Mouse (Mus musculus): ENCODE results near the gene Nox4. TPM values are rescaled to one million over a fixed set of nuclear protein-coding genes. Genes with fewer than 3 reads are reported as not detected.

Nox4 gene
- polyA plus RNA-seq, 1 experiment from 2014 or later: 8.7 TPM

GRCm38 (mm10) chr7:87252071-87252470 lies 6.2 kb downstream of the Nox4 start:
- Histone ChIP-seq H3K9ac (replicated peaks) (no peak overlapping the region), H3K9me3 (no peaks in the 10 kb centered on the region), H3K27me3 (no peaks in the 10 kb centered on the region), H3K4me1 (replicated peaks) (peaks cover 6% of the 10 kb centered on the region; the same call in 1 of the 2 replicates), H3K4me2 (no peak overlapping the region), H3K36me3 (0 out of 2 replicates have a peak, but pooled peaks cover 3% of the 10 kb centered on the region), H3K27ac (no peak overlapping the region), H3K4me3 (replicated peaks) (no peak overlapping the region)
- ATAC-seq (ENCODE audit: insufficient number of reproducible peaks, insufficient read depth, low FRiP score, low TSS enrichment, low read depth): no peak
- WGBS: 76% methylated on average over 4 of the region's 4 CpGs

GRCm38 (mm10) chr7:87277225-87277624 lies 31.3 kb downstream of the Nox4 start:
- Histone ChIP-seq H3K27ac (no peak overlapping the region), H3K36me3 (no peaks in the 10 kb centered on the region), H3K9ac (replicated peaks) (no peak overlapping the region), H3K27me3 (no peaks in the 10 kb centered on the region), H3K9me3 (no peaks in the 10 kb centered on the region), H3K4me3 (replicated peaks) (no peak overlapping the region), H3K4me2 (no peak overlapping the region), H3K4me1 (replicated peaks) (no peaks in the 10 kb centered on the region)
- WGBS: 5% methylated on average over 1 of the region's 1 CpGs
- ATAC-seq (ENCODE audit: insufficient number of reproducible peaks, insufficient read depth, low FRiP score, low TSS enrichment, low read depth): no peak

- Histone ChIP-seq H3K9ac (replicated peaks) (no peak overlapping the region), H3K4me2 (no peak overlapping the region), H3K36me3 (no peaks in the 10 kb centered on the region), H3K9me3 (no peaks in the 10 kb centered on the region), H3K4me1 (replicated peaks) (no peaks in the 10 kb centered on the region), H3K27ac (no peak overlapping the region), H3K27me3 (no peaks in the 10 kb centered on the region), H3K4me3 (replicated peaks) (no peak overlapping the region)
- no peak for ATAC-seq (ENCODE audit: insufficient number of reproducible peaks, insufficient read depth, low FRiP score, low TSS enrichment, low read depth)
- WGBS: 88% methylated on average over 1 of the region's 1 CpGs
Measured at GRCm38 (mm10) chr7:87303726-87304315, 57.9 kb downstream of the Nox4 start.

GRCm38 (mm10) chr7:87321571-87321970 lies 75.7 kb downstream of the Nox4 start:
- ATAC-seq (ENCODE audit: insufficient number of reproducible peaks, insufficient read depth, low FRiP score, low TSS enrichment, low read depth): no peak
- WGBS: 78% methylated on average over 3 of the region's 3 CpGs
- Histone ChIP-seq H3K9me3 (no peaks in the 10 kb centered on the region), H3K4me3 (replicated peaks) (no peak overlapping the region), H3K4me2 (no peak overlapping the region), H3K27me3 (no peaks in the 10 kb centered on the region), H3K9ac (replicated peaks) (no peak overlapping the region), H3K4me1 (replicated peaks) (no peaks in the 10 kb centered on the region), H3K36me3 (no peaks in the 10 kb centered on the region), H3K27ac (no peak overlapping the region)

- no peak for ATAC-seq (ENCODE audit: insufficient number of reproducible peaks, insufficient read depth, low FRiP score, low TSS enrichment, low read depth)
- no peaks in the 10 kb centered on the region for H3K27me3 ChIP-seq
- H3K9me3 ChIP-seq: no peaks in the 10 kb centered on the region
- H3K36me3 ChIP-seq: no peaks in the 10 kb centered on the region
- H3K4me1 ChIP-seq (replicated peaks): no peaks in the 10 kb centered on the region
- H3K4me3 ChIP-seq (replicated peaks): no peak overlapping the region
- H3K27ac ChIP-seq: no peak overlapping the region
- H3K9ac ChIP-seq (replicated peaks): no peak overlapping the region
- H3K4me2 ChIP-seq: no peak overlapping the region
- WGBS: 84% methylated on average over 1 of the region's 1 CpGs
Measured at GRCm38 (mm10) chr7:87322085-87322484, 76.2 kb downstream of the Nox4 start.

- Histone ChIP-seq H3K4me2 (no peak overlapping the region), H3K4me3 (replicated peaks) (no peak overlapping the region), H3K9ac (replicated peaks) (no peak overlapping the region), H3K27ac (no peak overlapping the region), H3K27me3 (no peaks in the 10 kb centered on the region), H3K4me1 (replicated peaks) (no peaks in the 10 kb centered on the region), H3K9me3 (no peaks in the 10 kb centered on the region), H3K36me3 (no peaks in the 10 kb centered on the region)
- 94% methylated on average over 5 of the region's 5 CpGs for WGBS
- no peak for ATAC-seq (ENCODE audit: insufficient number of reproducible peaks, insufficient read depth, low FRiP score, low TSS enrichment, low read depth)
Measured at GRCm38 (mm10) chr7:87330782-87331558, 85.1 kb downstream of the Nox4 start.

GRCm38 (mm10) chr7:87345598-87345997 lies 99.7 kb downstream of the Nox4 start:
- Histone ChIP-seq H3K36me3 (no peaks in the 10 kb centered on the region), H3K9ac (replicated peaks) (no peak overlapping the region), H3K27me3 (no peaks in the 10 kb centered on the region), H3K4me2 (no peak overlapping the region), H3K9me3 (no peaks in the 10 kb centered on the region), H3K4me3 (replicated peaks) (no peak overlapping the region), H3K27ac (no peak overlapping the region), H3K4me1 (replicated peaks) (no peaks in the 10 kb centered on the region)
- ATAC-seq (ENCODE audit: insufficient number of reproducible peaks, insufficient read depth, low FRiP score, low TSS enrichment, low read depth): no peak
- WGBS: 77% methylated on average over 3 of the region's 3 CpGs

GRCm38 (mm10) chr7:87352818-87353217 lies 106.9 kb downstream of the Nox4 start:
- Histone ChIP-seq H3K4me3 (replicated peaks) (no peak overlapping the region), H3K4me1 (replicated peaks) (no peaks in the 10 kb centered on the region), H3K4me2 (no peak overlapping the region), H3K9ac (replicated peaks) (no peak overlapping the region), H3K27ac (no peak overlapping the region), H3K27me3 (no peaks in the 10 kb centered on the region), H3K36me3 (no peaks in the 10 kb centered on the region), H3K9me3 (no peaks in the 10 kb centered on the region)
- no peak for ATAC-seq (ENCODE audit: insufficient number of reproducible peaks, insufficient read depth, low FRiP score, low TSS enrichment, low read depth)
- WGBS: 62% methylated on average over 2 of the region's 2 CpGs

GRCm38 (mm10) chr7:87367834-87368233 lies 121.9 kb downstream of the Nox4 start:
- Histone ChIP-seq H3K27ac (no peak overlapping the region), H3K9ac (replicated peaks) (no peak overlapping the region), H3K27me3 (no peaks in the 10 kb centered on the region), H3K4me1 (replicated peaks) (no peaks in the 10 kb centered on the region), H3K4me3 (replicated peaks) (no peak overlapping the region), H3K9me3 (no peaks in the 10 kb centered on the region), H3K36me3 (no peaks in the 10 kb centered on the region), H3K4me2 (no peak overlapping the region)
- no peak for ATAC-seq (ENCODE audit: insufficient number of reproducible peaks, insufficient read depth, low FRiP score, low TSS enrichment, low read depth)

GRCm38 (mm10) chr7:87369131-87369530 lies 123.2 kb downstream of the Nox4 start:
- H3K4me3 ChIP-seq (replicated peaks): no peak overlapping the region
- H3K27ac ChIP-seq: no peak overlapping the region
- ATAC-seq (ENCODE audit: insufficient number of reproducible peaks, insufficient read depth, low FRiP score, low TSS enrichment, low read depth): no peak
- no peaks in the 10 kb centered on the region for H3K9me3 ChIP-seq
- H3K36me3 ChIP-seq: no peaks in the 10 kb centered on the region
- H3K4me2 ChIP-seq: no peak overlapping the region
- H3K4me1 ChIP-seq (replicated peaks): no peaks in the 10 kb centered on the region
- WGBS: 90% methylated on average over 1 of the region's 1 CpGs
- no peak overlapping the region for H3K9ac ChIP-seq (replicated peaks)
- no peaks in the 10 kb centered on the region for H3K27me3 ChIP-seq

- Histone ChIP-seq H3K4me2 (no peak overlapping the region), H3K9ac (replicated peaks) (no peak overlapping the region), H3K27ac (no peak overlapping the region), H3K36me3 (no peaks in the 10 kb centered on the region), H3K4me3 (replicated peaks) (no peak overlapping the region), H3K9me3 (no peaks in the 10 kb centered on the region), H3K27me3 (no peaks in the 10 kb centered on the region), H3K4me1 (replicated peaks) (no peaks in the 10 kb centered on the region)
- WGBS: 88% methylated on average over 2 of the region's 2 CpGs
- no peak for ATAC-seq (ENCODE audit: insufficient number of reproducible peaks, insufficient read depth, low FRiP score, low TSS enrichment, low read depth)
Measured at GRCm38 (mm10) chr7:87370789-87371188, 124.9 kb downstream of the Nox4 start.

GRCm38 (mm10) chr7:87371316-87371715 lies 125.4 kb downstream of the Nox4 start:
- ATAC-seq (ENCODE audit: insufficient number of reproducible peaks, insufficient read depth, low FRiP score, low TSS enrichment, low read depth): no peak

More at GRCm38 (mm10) chr7:87371316-87371715, 125.4 kb downstream of the Nox4 start:
- H3K27me3 ChIP-seq: no peaks in the 10 kb centered on the region
- no peaks in the 10 kb centered on the region for H3K36me3 ChIP-seq
- H3K9ac ChIP-seq (replicated peaks): no peak overlapping the region
- WGBS: 90% methylated on average over 2 of the region's 2 CpGs
- no peaks in the 10 kb centered on the region for H3K4me1 ChIP-seq (replicated peaks)
- no peaks in the 10 kb centered on the region for H3K9me3 ChIP-seq
- H3K4me3 ChIP-seq (replicated peaks): no peak overlapping the region
- no peak overlapping the region for H3K27ac ChIP-seq
- H3K4me2 ChIP-seq: no peak overlapping the region
